Mouse (Mus musculus) midbrain, postnatal 0 days (tissue): ENCODE results near the gene Dse. TPM values are rescaled to one million over a fixed set of nuclear protein-coding genes. Genes with fewer than 3 reads are reported as not detected.

Source experiments
- ATAC-seq: fragments of 200-750 bp; cut with Nextera tagmentation; 2 replicates; pipeline ENCODE4 v1.8.0; 2017; ENCODE audit warnings: moderate number of reproducible peaks, mild to moderate bottlenecking, moderate TSS enrichment, moderate library complexity; ENCODE audit not compliant: low FRiP score
- DNase-seq: peaks from one replicate; pipeline ENCODE4 v3.0.0-alpha.2; 2015; ENCODE audit warnings: low spot score
- H3K27ac ChIP-seq: fragments of 300-500 bp; sonication (generic); 2 replicates; pipeline ENCODE4 v1.5.1; 2014; ENCODE audit warnings: low read depth, mild to moderate bottlenecking, low read length, mixed read lengths
- H3K27me3 ChIP-seq: fragments of 300-500 bp; sonication (generic); 2 replicates; pipeline ENCODE4 v1.6.1; 2014; ENCODE audit warnings: low read length, control low read depth, mixed read lengths; ENCODE audit not compliant: insufficient read depth
- H3K36me3 ChIP-seq: fragments of 300-500 bp; sonication (generic); 2 replicates; pipeline ENCODE4 v1.6.1; 2014; ENCODE audit warnings: low read length, control low read depth, mixed read lengths; ENCODE audit not compliant: insufficient read depth
- H3K4me1 ChIP-seq: fragments of 300-500 bp; sonication (generic); 2 replicates; pipeline ENCODE4 v1.6.1; 2014; ENCODE audit warnings: mild to moderate bottlenecking, control low read depth, antibody characterized with exemption, low read length, mixed read lengths; ENCODE audit not compliant: insufficient read depth
- H3K4me2 ChIP-seq: fragments of 300-500 bp; sonication (generic); 2 replicates; pipeline ENCODE4 v1.6.1; 2014; ENCODE audit warnings: low read depth, mild to moderate bottlenecking, low read length, mixed read lengths; ENCODE audit not compliant: poor library complexity, severe bottlenecking
- H3K4me3 ChIP-seq: fragments of 300-500 bp; sonication (generic); 2 replicates; pipeline ENCODE4 v1.5.1; 2014; ENCODE audit warnings: low read depth, mild to moderate bottlenecking, low read length, moderate library complexity
- H3K9ac ChIP-seq: fragments of 300-500 bp; sonication (generic); replicated peaks from 2 replicates; pipeline ENCODE4 v1.6.1; 2014; ENCODE audit warnings: mild to moderate bottlenecking, low read length, moderate library complexity, mixed read lengths; ENCODE audit not compliant: poor library complexity, severe bottlenecking
- H3K9me3 ChIP-seq: fragments of 300-500 bp; sonication (generic); 2 replicates; pipeline ENCODE4 v1.6.1; 2016; ENCODE audit warnings: low read length, control low read depth
- CTCF ChIP-seq: IDR thresholded peaks from 2 replicates; pipeline ENCODE4 v1.5.1; 2016; ENCODE audit warnings: antibody characterized with exemption, mild to moderate bottlenecking
- WGBS: fragments of 180-500 bp; shearing (Covaris S2); extraction: QIAGEN DNeasy Blood & Tissue Kit; methylation state at CpG from one replicate; pipeline ENCODE4 v1.1.7; 2014; 5-methylcytosine and 5-hydroxymethylcytosine counted together
- polyA plus RNA-seq: library from polyadenylated mRNA; unstranded; fragments of >200 nt; fragmentation: Nextera tagmentation; extraction: Ambion mirVana; gene quantifications from 2 replicates; pipeline ENCODE4 v1.2.1, GENCODE M21; 2015
- total RNA-seq: library from RNA; depleted of rRNA; stranded (reverse); fragments of >200 nt; gene quantifications from 2 replicates; pipeline ENCODE4 v1.2.3, GENCODE M21; 2014; rRNA removed

Dse gene
- total and polyA plus RNA-seq, 2 experiments from 2014 or later, result 7.0 to 37.4 TPM

DNA sequence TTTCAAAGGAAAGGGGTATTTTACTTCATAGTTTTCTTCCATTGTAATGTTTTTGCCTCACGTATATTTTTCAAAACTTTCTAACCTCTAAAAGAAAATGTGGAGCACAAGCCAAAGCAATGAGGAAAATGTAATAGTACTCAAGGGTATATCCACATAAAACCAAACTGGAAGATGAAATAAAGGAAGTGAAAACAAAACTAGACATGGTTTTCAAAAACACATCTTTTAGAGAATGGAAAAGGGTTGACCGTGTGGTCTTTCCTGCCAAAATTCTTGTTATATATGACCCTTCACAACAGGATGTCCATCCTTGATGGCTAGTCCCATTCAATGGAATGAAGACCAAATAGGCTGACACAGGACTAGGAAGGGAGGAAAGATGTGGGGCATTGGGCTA, 89.1 kb downstream of the Dse start:
- Histone ChIP-seq H3K9ac (no peak overlapping the region), H3K4me1 (no peaks in the 10 kb centered on the region), H3K27ac (no peak overlapping the region), H3K36me3 (no peaks in the 10 kb centered on the region), H3K4me2 (no peak overlapping the region), H3K4me3 (no peak overlapping the region), H3K9me3 (no peaks in the 10 kb centered on the region), H3K27me3 (no peaks in the 10 kb centered on the region)
- WGBS, result 90% methylated on average over 2 of the region's 2 CpGs
- no peak for TF ChIP-seq CTCF
- ATAC-seq, result no peak
- no peak for DNase-seq

DNA sequence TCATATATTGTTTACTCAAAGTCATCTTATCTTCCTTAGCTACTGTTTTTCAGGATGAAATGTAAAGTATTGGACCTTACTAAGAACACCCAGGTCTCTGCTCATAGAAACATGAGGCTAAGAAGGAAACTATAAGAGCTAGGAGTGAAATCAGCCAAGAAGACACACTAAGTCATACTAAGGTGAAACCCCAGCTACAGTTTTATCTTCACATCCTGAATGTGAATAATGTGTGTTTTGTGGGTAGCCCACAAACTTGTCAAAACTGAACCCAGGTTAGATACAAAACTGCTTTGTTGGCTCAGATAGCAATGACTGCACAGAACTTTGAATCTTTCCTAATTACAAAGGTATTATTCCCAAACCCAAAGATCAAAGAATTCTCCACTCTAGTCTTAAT, 89.7 kb downstream of the Dse start:
- no peaks in the 10 kb centered on the region for H3K9me3 ChIP-seq
- H3K36me3 ChIP-seq, result no peaks in the 10 kb centered on the region
- no peak overlapping the region for H3K27ac ChIP-seq
- H3K4me2 ChIP-seq, result no peak overlapping the region
- TF ChIP-seq CTCF, result no peak
- no peaks in the 10 kb centered on the region for H3K4me1 ChIP-seq
- H3K4me3 ChIP-seq, result no peak overlapping the region
- no peaks in the 10 kb centered on the region for H3K27me3 ChIP-seq
- ATAC-seq (no peak), DNase-seq (no peak)
- H3K9ac ChIP-seq, result no peak overlapping the region

GRCm38 (mm10) chr10:34117131-34117530, 90.4 kb downstream of the Dse start:
- no peak for TF ChIP-seq CTCF
- no peak overlapping the region for H3K27ac ChIP-seq
- DNase-seq, result no peak

GRCm38 (mm10) chr10:34111964-34112738, 95.4 kb downstream of the Dse start:
- 85% methylated on average over 4 of the region's 4 CpGs for WGBS
- Histone ChIP-seq H3K9me3 (no peaks in the 10 kb centered on the region), H3K4me3 (no peak overlapping the region), H3K27me3 (no peaks in the 10 kb centered on the region), H3K9ac (no peak overlapping the region), H3K27ac (no peak overlapping the region), H3K4me2 (no peak overlapping the region), H3K4me1 (no peaks in the 10 kb centered on the region), H3K36me3 (no peaks in the 10 kb centered on the region)
- ATAC-seq (no peak), DNase-seq (no peak)
- TF ChIP-seq CTCF, result no peak

More at GRCm38 (mm10) chr10:34117131-34117530, 90.4 kb downstream of the Dse start:
- no peaks in the 10 kb centered on the region for H3K4me1 ChIP-seq
- H3K27me3 ChIP-seq, result no peaks in the 10 kb centered on the region
- H3K9ac ChIP-seq, result no peak overlapping the region
- no peaks in the 10 kb centered on the region for H3K36me3 ChIP-seq
- no peak for ATAC-seq
- no peak overlapping the region for H3K4me2 ChIP-seq
- no peaks in the 10 kb centered on the region for H3K9me3 ChIP-seq
- H3K4me3 ChIP-seq, result no peak overlapping the region
- 74% methylated on average over 3 of the region's 3 CpGs for WGBS

DNA sequence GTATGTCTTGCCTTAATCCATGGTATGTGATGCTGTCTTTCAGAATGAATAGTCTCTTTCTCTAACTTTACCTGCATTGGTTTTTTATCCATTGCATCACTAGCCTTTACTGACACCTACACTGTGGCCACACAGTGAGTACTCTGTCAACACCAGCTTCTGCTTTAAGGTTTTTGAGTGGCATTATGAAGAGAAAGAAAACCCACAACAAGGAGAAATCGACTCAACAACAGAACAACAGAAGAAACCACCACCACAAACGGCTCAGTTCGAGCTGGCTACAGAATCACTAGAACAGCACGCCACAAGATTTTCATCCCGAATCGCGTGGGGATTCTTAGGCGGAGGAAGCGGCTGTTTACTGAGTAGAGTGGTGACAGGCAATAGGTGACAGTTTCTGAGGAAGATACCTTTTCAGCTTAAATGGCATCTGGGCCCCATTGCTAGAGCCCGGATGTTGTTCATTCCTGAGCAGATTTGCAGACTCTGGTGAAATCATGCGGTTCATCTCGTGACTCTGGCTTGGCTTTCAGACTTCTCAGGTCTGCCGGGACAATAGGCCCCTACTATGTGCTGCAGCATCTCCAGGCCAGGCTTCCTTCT, 96.6 kb downstream of the Dse start:
- Histone ChIP-seq H3K4me1 (no peaks in the 10 kb centered on the region), H3K36me3 (no peaks in the 10 kb centered on the region), H3K4me3 (no peak overlapping the region), H3K27me3 (no peaks in the 10 kb centered on the region), H3K9me3 (no peaks in the 10 kb centered on the region), H3K9ac (no peak overlapping the region), H3K27ac (no peak overlapping the region), H3K4me2 (no peak overlapping the region)
- 84% methylated on average over 13 of the region's 13 CpGs for WGBS
- no peak for TF ChIP-seq CTCF
- DNase-seq, result no peak
- no peak for ATAC-seq

Other genes with a start within 250 kb of the Dse start
- gene Rwdd1, start 188.1 kb downstream of the Dse start, total RNA-seq, result 124 and 145 TPM in 2 replicates
- gene Rwdd1, start 188.1 kb downstream of the Dse start, polyA plus RNA-seq, result 157 and 174 TPM in 2 replicates
- not detected in 2 replicates for gene Trappc3l, start 170.1 kb downstream of the Dse start, total RNA-seq
- not detected in 2 replicates for gene Trappc3l, start 170.1 kb downstream of the Dse start, polyA plus RNA-seq
- gene Calhm4, start 163.4 kb downstream of the Dse start, total RNA-seq, result 0.33 TPM in 1 of 2 replicates, not detected in the other
- gene Calhm4, start 163.4 kb downstream of the Dse start, polyA plus RNA-seq, result not detected in 2 replicates
- 0.60 and 1.0 TPM in 2 replicates for gene Calhm5, start 111.2 kb downstream of the Dse start, total RNA-seq
- gene Calhm5, start 111.2 kb downstream of the Dse start, polyA plus RNA-seq, result 0.86 and 0.91 TPM in 2 replicates
- 0.44 TPM in 1 of 2 replicates, not detected in the other for gene Calhm6, start 79.7 kb downstream of the Dse start, total RNA-seq
- 1.1 and 1.2 TPM in 2 replicates for gene Calhm6, start 79.7 kb downstream of the Dse start, polyA plus RNA-seq
- gene Tspyl1, start 74.5 kb upstream of the Dse start, total RNA-seq, result 93.3 and 94.2 TPM in 2 replicates
- gene Tspyl1, start 74.5 kb upstream of the Dse start, polyA plus RNA-seq, result 129 and 139 TPM in 2 replicates
- gene Tspyl4, start 89.7 kb upstream of the Dse start, total RNA-seq, result 579 and 597 TPM in 2 replicates
- gene Tspyl4, start 89.7 kb upstream of the Dse start, polyA plus RNA-seq, result 508 and 510 TPM in 2 replicates
- gene Col10a1, start 182.3 kb upstream of the Dse start, total RNA-seq, result 0.19 and 0.60 TPM in 2 replicates
- 0.10 and 0.11 TPM in 2 replicates for gene Col10a1, start 182.3 kb upstream of the Dse start, polyA plus RNA-seq
- 0.93 and 1.6 TPM in 2 replicates for gene Nt5dc1, start 210.8 kb upstream of the Dse start, total RNA-seq
- 1.5 and 2.6 TPM in 2 replicates for gene Nt5dc1, start 210.8 kb upstream of the Dse start, polyA plus RNA-seq